Mouse (Mus musculus) megakaryocyte, embryonic 14.5 days (primary cell): Measurements from ENCODE around the gene Dapp1. TPM values are rescaled to one million over a fixed set of nuclear protein-coding genes. Genes with fewer than 3 reads are reported as not detected.
A peak's percentile ranks its signal among the peaks of the same experiment; 100 is the strongest.

Source experiments
- H3K27me3 ChIP-seq: replicated peaks from 2 replicates; pipeline ENCODE3; 2012; ENCODE audit warnings: inconsistent platforms
- H3K36me3 ChIP-seq: replicated peaks from 2 replicates; pipeline ENCODE3; 2012; ENCODE audit warnings: low read length, inconsistent platforms, mixed read lengths
- H3K4me1 ChIP-seq: 2 replicates; pipeline ENCODE4 v1.6.1; 2012; ENCODE audit warnings: inconsistent platforms
- H3K4me3 ChIP-seq: replicated peaks from 2 replicates; pipeline ENCODE3; 2012; ENCODE audit warnings: moderate library complexity, mild to moderate bottlenecking, inconsistent platforms
- H3K9me3 ChIP-seq: 2 replicates; pipeline ENCODE4 v1.6.1; 2012; ENCODE audit warnings: inconsistent platforms
- FLI1 ChIP-seq: IDR thresholded peaks from 2 replicates; pipeline ENCODE4 v1.6.1; 2012; ENCODE audit warnings: low read length, inconsistent platforms, mixed read lengths
- GATA1 ChIP-seq: IDR thresholded peaks from 3 replicates; pipeline ENCODE4 v1.6.1; 2012; ENCODE audit warnings: mixed read lengths, low read length, inconsistent platforms, borderline replicate concordance
- polyA plus RNA-seq: library from polyadenylated mRNA; stranded (reverse); fragments of >175 nt; gene quantifications from 2 replicates; pipeline ENCODE4 v1.2.3, GENCODE M21; 2012; ENCODE audit warnings: low replicate concordance; ENCODE audit not compliant: insufficient read depth

Gene Dapp1
- polyA plus RNA-seq, result 8.0 and 32.0 TPM in 2 replicates

- Histone ChIP-seq H3K9me3 (no peaks in the 10 kb centered on the region), H3K4me1 (peaks cover 50% of the 10 kb centered on the region), H3K36me3 (peaks cover 41% of the 10 kb centered on the region), H3K27me3 (no peaks in the 10 kb centered on the region), H3K4me3 (peak within 1 kb of the TSS; percentile 94)
- TF ChIP-seq FLI1, result no peak
- TF ChIP-seq GATA1, result no peak
Observed at GRCm38 (mm10) chr3:137981382-137981750, at the start of gene Dapp1. Gene Dapp1 (minus strand): TSS chr3:137981545.

DNA sequence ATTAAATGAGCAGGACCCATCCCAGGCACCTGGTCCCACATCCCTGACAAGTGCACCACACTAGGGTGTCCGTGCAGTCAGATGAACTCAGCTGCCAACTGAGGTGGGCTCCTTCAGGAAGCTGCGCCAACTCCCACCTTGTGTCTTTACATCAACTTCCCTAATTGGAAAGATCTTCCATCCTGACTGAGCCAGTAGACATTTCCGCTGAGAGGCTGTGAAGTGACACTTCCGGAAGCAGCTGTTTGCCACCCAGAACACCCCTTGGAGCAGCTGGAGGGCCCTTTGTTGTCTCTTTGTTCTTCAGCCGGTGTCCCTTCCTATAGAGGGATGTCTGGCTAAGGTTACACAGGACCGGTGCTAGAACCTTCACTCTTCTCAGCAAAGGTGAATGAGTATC, 49.2 kb upstream of the Dapp1 start:
- Histone ChIP-seq H3K9me3 (no peaks in the 10 kb centered on the region), H3K4me1 (peaks cover 69% of the 10 kb centered on the region), H3K36me3 (no peaks in the 10 kb centered on the region), H3K27me3 (no peaks in the 10 kb centered on the region), H3K4me3 (no peak overlapping the region)
- TF ChIP-seq FLI1, result no peak
- no peak for TF ChIP-seq GATA1

GRCm38 (mm10) chr3:138029351-138029750, 48.0 kb upstream of the Dapp1 start:
- TF ChIP-seq GATA1 (no peak), FLI1 (no peak)
- Histone ChIP-seq H3K9me3 (no peaks in the 10 kb centered on the region), H3K36me3 (no peaks in the 10 kb centered on the region), H3K4me1 (peaks cover 70% of the 10 kb centered on the region), H3K4me3 (peak overlapping the region; percentile 46), H3K27me3 (no peaks in the 10 kb centered on the region)

DNA sequence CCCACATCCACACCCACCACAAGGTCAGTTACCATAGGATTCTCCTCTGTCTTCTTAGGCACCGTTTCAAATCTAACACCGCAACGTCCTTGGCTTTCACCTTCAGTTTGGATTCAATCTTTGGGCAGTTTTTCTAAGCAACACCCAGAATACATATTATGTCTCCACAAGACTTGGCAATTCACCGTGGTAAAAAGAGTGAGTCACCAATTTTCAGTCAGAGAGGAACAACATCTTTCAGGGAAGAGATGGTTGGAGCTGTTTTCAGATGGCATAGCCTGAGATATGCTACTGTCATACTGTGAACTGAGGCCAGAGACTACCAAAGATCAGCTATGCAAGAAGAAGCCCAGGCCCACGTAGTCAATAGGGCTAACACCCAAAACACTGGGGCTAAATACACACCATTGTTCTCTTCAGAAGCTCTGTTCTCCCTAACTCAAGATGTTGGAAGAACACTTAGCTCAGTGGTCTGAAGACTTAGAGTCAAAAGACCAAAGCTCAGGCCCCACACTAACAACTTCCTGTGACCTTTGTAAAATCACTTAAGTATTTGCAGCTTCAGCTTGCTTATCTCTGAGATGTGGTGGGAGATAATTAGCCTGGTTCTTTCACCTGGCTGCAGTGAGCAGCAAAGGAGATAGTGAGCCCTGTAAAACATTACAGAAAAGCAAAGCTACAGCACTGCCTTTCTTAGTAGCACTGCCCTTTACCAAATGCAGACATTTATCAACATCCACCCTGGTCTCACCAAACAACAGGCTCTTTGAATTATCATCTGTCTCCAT, 46.4 kb upstream of the Dapp1 start:
- peaks cover 7% of the 10 kb centered on the region; the same call in 1 of the 2 replicates for H3K9me3 ChIP-seq
- TF ChIP-seq FLI1, result no peak
- no peak for TF ChIP-seq GATA1
- H3K4me3 ChIP-seq, result no peak overlapping the region
- H3K27me3 ChIP-seq, result no peaks in the 10 kb centered on the region
- peaks cover 2% of the 10 kb centered on the region for H3K36me3 ChIP-seq
- peaks cover 70% of the 10 kb centered on the region for H3K4me1 ChIP-seq

- no peak for TF ChIP-seq FLI1
- no peak for TF ChIP-seq GATA1
- Histone ChIP-seq H3K9me3 (peaks cover 7% of the 10 kb centered on the region; the same call in 1 of the 2 replicates), H3K27me3 (no peaks in the 10 kb centered on the region), H3K36me3 (peaks cover 2% of the 10 kb centered on the region), H3K4me3 (peak overlapping the region; percentile 68), H3K4me1 (peaks cover 66% of the 10 kb centered on the region)
Observed at GRCm38 (mm10) chr3:138026286-138026685, 44.9 kb upstream of the Dapp1 start.

DNA sequence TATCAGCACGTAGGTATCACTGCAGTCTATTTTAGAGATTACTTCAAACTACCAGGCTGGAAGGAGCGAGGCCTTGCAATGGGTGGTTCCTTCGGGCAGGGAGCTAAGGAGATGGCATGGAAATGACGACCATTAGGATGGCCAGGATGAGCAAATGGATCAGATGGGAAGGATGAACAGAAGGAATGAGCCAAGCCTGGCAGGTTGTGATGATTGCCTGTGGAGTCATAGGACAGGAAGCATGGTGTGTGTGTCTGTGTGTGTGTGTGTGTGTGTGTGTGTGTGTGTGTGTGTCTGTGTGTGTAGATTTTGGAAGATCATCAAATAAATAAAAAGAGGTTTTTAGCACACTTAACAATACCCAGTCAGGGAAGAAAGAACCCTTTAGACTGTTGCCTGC, 41.3 kb upstream of the Dapp1 start:
- Histone ChIP-seq H3K36me3 (peaks cover 4% of the 10 kb centered on the region), H3K9me3 (peaks cover 20% of the 10 kb centered on the region), H3K4me1 (peaks cover 32% of the 10 kb centered on the region), H3K27me3 (no peaks in the 10 kb centered on the region), H3K4me3 (no peak overlapping the region)
- TF ChIP-seq GATA1 (no peak), FLI1 (no peak)

- no peak for TF ChIP-seq FLI1
Observed at GRCm38 (mm10) chr3:138022003-138022402, 40.7 kb upstream of the Dapp1 start.

DNA sequence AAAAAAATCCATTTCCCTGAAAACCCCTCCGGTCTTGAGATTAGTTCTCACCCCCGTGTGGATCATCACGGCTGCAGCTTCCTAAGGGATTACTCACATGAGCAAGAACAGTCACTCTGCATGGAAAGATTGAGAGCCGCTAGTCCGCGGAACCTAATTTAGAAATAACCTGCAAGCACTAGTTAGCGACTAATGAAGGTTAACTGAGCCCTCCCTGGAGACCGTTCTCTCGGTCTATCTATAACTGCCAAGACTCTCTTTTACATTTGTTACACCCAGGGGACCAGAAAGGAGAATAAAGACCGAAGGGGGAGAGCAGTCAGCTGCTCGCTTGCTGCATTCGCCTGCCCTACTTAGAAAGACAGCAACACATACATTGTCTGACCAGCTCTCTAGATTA, 35.5 kb upstream of the Dapp1 start:
- peaks cover 6% of the 10 kb centered on the region for H3K4me1 ChIP-seq
- H3K4me3 ChIP-seq, result no peak overlapping the region
- no peaks in the 10 kb centered on the region for H3K27me3 ChIP-seq
- TF ChIP-seq GATA1 (no peak), FLI1 (no peak)
- H3K36me3 ChIP-seq, result peaks cover 2% of the 10 kb centered on the region
- peaks cover 22% of the 10 kb centered on the region for H3K9me3 ChIP-seq

More at GRCm38 (mm10) chr3:138022003-138022402, 40.7 kb upstream of the Dapp1 start:
- Histone ChIP-seq H3K27me3 (no peaks in the 10 kb centered on the region), H3K9me3 (peaks cover 23% of the 10 kb centered on the region), H3K36me3 (peaks cover 4% of the 10 kb centered on the region), H3K4me3 (no peak overlapping the region), H3K4me1 (peaks cover 25% of the 10 kb centered on the region)

DNA sequence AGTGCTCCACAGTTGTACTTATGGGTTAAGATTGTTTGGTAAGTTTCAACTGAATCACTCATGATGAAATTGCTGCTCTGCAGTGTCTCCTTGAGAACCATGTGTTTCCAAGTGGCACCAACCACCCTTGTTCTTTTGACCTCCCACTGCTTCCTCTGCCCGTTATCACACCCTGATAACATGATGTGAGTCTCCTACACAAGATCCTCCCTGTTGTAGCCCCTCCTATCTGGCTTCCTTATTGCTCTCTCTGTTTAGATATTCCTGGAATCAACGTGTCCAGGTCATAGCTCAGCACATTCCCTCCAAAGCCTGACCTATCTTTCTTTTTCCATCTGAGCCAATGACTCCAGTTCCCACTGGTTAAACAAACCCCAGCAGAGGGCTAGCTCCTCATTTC, 33.4 kb upstream of the Dapp1 start:
- Histone ChIP-seq H3K36me3 (peaks cover 2% of the 10 kb centered on the region), H3K9me3 (peaks cover 22% of the 10 kb centered on the region)

DNA sequence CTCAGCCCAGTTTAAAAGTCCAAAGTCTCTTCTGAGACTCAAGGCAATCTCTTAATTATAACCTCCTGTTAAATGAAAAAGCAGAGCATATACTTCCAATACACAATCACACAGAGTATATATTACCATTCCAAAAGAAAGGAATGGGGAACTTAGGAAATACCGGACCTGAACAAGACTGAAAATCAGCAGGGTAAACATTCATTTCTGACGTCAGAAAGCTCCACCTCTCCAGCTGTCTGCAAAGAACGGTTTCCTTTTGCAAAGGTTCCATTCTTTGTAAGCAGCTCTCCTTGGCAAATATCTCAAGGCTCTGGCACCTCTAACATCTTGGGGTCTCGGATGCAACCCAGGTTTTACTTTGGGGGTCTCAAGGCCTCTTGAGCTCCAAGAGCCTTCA, 31.0 kb upstream of the Dapp1 start:
- Histone ChIP-seq H3K4me1 (peaks cover 22% of the 10 kb centered on the region), H3K27me3 (no peaks in the 10 kb centered on the region), H3K36me3 (no peaks in the 10 kb centered on the region), H3K4me3 (no peak overlapping the region), H3K9me3 (peaks cover 6% of the 10 kb centered on the region; the same call in 1 of the 2 replicates)
- TF ChIP-seq GATA1 (no peak), FLI1 (no peak)

More for the DNA sequence above, 33.4 kb upstream of the Dapp1 start:
- TF ChIP-seq GATA1, result no peak
- H3K4me1 ChIP-seq, result peaks cover 12% of the 10 kb centered on the region
- no peaks in the 10 kb centered on the region for H3K27me3 ChIP-seq
- H3K4me3 ChIP-seq, result no peak overlapping the region
